Mouse (Mus musculus) liver, adult (tissue): Measurements from ENCODE around the gene Tbk1.

ENCODE experiments used
- GATA4 ChIP-seq: IDR thresholded peaks from 2 replicates; pipeline ENCODE4 v1.6.1; 2014; ENCODE audit warnings: mild to moderate bottlenecking, low read length; ENCODE audit not compliant: insufficient replicate concordance

Gene Tbk1

GRCm38 (mm10) chr10:121586675-121587370 lies at the start of gene Tbk1:
Tbk1 (minus strand) TSS chr10:121586787.
- TF ChIP-seq GATA4: peak; percentile 19; the same call in 1 of the 2 replicates

GRCm38 (mm10) chr10:121636276-121636675 lies 49.7 kb upstream of the Tbk1 start:
- TF ChIP-seq GATA4: no peak

- TF ChIP-seq GATA4: no peak
These were observed 47.6 kb upstream of the Tbk1 start for GRCm38 (mm10) chr10:121634159-121634558.

- no peak for TF ChIP-seq GATA4
These were observed 42.0 kb upstream of the Tbk1 start for GRCm38 (mm10) chr10:121628561-121629040.

DNA sequence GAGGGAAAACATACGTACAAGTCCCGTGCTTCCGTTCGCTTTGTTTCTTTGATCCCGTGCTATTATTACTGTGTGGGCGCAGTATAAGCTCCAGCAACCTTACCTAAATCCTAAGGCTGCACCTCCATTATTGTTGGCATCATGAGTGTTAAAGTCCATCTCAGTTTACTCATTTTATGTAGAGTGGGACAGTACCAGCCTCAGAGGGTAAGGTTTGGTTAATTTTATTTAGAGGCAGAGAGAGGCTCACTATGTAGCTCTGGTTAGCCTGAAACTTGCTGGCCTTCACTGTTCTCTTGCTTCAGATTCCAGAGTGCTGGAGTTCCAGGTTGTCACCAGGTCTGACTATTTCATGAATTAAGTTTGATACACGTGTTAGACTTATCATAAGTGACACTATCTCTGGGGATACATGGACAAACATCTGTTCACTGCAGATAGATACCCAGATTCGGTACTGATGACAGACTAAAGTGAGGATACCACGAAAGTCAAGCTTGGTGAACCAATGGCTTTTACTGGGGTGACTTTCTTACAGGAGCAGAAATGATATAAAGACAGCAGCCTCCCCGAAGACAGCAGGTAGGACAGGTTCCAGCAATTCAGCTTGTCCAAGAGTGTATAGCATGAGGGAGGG lies 40.7 kb upstream of the Tbk1 start:
- no peak for TF ChIP-seq GATA4

DNA sequence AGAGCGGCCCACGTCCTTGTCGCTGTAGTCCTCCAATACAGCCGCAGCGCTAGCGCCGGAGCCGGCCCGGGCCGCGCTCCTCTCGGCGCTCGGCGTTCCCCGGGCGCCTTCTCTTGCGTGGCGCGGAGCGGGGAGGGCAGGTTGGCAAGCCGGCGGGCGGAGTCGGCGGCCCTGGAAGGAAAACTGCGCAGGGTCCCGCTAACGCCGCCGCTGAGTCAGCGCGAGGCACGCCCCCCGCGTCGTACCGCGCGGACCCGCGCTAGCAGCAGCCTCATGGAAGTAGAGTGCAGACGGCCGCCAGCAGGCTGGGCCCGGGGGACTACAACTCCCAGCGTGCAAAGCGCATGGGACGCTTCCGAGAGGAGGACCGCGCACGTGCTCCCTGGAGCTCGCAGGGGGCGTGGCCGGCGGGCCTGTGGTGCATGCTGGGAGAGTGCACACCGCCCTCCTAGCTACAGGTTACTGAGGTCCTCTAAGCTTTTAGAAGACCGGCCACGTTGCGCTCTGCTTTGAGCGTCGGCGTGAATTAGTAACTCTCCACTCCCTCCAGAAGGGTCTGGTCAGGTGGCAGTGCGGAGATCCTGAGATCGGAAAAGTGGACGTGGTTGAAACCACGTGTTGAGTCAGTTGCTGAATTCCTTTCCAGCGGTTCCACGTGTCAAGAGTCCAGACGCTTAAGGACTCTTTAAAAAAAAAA lies 39.7 kb upstream of the Tbk1 start, which contains the start of gene Xpot:
Xpot (minus strand) TSS at position 147 of the 697 bp plus-strand sequence.
- TF ChIP-seq GATA4: peak; percentile 29; the same call in 1 of the 2 replicates

DNA sequence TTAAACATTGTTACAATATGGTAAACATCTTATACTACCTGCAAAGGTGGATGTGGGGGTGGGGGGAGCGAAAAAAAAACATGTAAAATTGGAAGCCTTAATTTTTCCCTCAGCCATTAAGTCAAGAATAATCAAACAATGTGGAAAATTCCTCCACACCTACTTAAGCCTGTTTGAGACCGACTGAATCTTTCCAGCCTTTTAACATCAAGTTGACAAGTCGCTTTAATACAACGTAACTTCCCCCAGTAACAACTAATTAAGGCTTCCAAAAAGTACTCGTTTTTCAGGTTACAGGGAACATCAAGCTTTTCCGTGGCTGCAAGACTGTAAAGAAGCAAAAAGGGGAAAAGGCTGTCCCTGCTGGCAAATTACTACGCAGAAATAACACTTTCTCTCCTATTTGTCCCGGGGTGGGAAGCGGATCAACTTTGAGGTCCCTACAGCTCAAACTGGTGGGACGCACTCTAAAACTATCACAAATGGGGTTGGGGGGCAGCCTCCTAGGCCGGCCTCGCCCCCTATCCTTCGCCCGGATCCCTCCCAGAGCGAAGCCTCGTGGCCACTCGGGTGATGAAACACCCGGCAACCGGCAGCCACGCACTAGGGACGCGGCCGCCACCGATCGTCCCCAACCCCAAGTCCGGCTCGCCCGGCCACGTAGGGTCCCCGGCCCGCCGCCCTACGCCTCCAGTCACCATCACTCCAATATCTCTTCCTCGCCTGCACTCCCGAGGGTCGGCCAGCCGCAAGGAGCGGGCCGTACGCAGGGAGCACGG lies 39.0 kb upstream of the Tbk1 start:
- no peak for TF ChIP-seq GATA4

- no peak for TF ChIP-seq GATA4
These were observed 38.4 kb upstream of the Tbk1 start for GRCm38 (mm10) chr10:121625006-121625405.

DNA sequence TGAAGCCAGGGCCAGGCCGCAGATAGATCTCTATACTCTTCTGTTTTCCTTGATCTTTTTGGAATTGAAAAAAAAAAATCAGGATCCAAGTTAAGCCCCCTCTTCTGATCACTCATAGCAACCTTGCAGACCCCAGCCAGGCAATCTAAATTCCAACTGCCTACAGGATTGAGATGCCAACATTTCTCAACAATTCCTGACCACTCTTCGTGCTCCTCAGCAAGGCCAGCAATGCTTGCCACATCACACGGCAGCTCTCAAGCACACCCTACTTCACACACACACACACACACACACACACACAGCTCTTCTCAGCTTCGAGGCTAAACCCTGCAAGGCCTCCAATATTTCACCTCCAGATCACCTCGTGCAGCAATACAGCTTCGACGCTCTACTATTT lies 37.1 kb upstream of the Tbk1 start:
- TF ChIP-seq GATA4: no peak

DNA sequence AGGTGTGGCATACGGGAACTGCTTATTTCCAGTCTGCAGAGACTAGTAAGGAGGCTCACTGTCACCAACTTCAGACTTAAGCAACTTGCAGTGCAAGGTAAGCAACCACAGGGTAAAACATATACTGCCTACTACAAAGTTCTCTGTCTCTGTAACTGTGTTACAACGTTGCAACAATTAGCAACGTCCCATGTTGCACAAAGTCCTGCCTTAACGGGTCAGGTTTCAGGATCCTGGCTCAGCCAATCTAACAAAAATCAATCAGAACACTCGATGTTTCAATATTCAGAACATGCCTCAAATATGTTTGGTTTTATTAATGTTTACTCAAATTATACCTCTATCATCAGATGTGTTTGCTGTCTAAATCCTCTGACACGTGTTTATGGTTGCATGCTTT lies 35.8 kb upstream of the Tbk1 start:
- TF ChIP-seq GATA4: no peak

GRCm38 (mm10) chr10:121615935-121616334 lies 29.3 kb upstream of the Tbk1 start:
- no peak for TF ChIP-seq GATA4

GRCm38 (mm10) chr10:121615146-121615870 lies 28.7 kb upstream of the Tbk1 start:
- TF ChIP-seq GATA4: no peak

DNA sequence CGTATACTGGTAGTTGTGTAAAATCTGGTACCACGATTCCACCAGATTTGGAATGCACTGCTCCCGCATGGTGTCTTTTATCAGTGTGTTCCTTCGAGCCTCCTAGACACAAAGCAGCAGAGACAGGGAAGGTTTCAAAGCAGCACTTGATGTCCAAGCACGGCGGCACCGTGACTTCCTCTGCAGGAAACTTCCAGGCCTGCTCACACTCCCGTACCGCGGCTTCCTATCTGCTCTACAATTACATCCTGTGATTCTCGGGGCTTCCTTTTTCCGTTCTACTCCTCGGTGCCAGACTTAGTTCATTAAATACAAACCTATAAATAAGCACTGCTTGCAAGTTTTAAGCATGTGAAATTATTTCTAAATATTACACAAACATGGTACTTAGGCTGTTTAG lies 27.0 kb upstream of the Tbk1 start:
- TF ChIP-seq GATA4: peak; percentile 88

GRCm38 (mm10) chr10:121612448-121612847 lies 25.9 kb upstream of the Tbk1 start:
- no peak for TF ChIP-seq GATA4
